Mouse (Mus musculus) gastrocnemius, adult 8-10 months (tissue): ENCODE measurements at regions not wholly inside any gene's neighbourhood (a gene's known extent, or its start where the extent isn't known, plus 50 kb on each side); places are given as distances from the start of the nearest gene placed in this dataset.

Experiments used
- DNase-seq, 2 experiments: peaks; one replicate each; pipeline ENCODE4 v3.0.0; 2022; ENCODE audit warnings: low spot score in 2 of 2

DNA sequence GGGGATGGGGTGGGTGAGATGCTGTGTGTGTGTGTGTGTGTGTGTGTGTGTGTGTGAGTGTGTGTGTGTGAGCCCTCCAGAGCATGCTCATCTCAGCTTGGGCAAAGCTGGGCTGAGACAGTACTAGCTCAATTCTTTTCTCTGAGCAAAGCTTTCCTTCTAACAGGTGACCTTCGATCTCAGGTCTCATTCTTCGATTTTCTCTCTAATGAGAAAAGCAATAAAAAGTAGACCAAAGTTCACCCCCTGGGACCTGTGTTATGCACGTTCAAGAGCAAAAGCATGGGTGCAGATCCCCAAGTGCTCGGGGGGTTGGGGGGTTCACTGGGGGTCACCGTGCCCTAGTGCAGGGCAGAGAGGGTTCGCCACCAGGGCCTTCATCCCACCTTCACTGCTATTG lies 103.1 kb upstream of the Slc22a12 start:
- no peak for DNase-seq

DNA sequence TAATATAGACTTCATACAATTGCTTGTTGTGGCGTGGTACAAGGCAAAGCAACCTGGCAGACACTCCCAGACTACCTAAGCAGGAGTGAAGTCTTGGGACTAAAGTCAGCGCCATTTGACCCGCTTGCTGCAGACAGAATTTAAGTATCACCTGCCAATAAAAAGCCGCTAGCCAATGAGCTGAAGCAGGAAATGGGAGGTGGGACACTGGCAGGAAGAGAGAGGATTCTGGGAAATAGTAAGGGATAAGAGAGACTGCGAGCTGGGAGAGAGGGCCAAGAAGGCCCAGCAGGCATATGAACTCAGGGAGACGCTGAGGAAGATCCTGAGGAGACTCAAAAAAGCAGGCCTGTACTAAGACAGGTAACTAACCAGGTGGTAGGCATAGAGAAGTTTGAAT lies 102.0 kb upstream of the Slc22a12 start:
- no peak for DNase-seq

DNA sequence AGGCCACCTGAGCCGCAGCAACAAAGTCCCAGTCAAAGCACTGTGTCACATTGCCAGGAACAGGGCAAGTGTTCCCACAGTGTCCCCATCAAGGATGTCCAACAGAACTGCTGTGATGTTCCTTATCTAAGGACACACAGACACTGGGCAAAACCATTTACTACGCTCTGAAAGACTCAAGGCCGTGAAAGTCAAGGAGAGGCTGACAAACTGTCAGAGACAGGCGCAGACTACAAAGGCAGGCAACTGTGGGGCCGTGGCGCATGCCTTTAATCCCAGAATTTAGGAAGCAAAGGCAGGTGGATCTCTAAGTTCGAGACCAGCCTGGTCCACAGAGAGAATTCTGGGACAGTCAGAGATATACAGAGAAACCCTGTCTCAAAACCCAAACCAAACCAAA lies 96.8 kb upstream of the Slc22a12 start:
- no peak for DNase-seq

DNA sequence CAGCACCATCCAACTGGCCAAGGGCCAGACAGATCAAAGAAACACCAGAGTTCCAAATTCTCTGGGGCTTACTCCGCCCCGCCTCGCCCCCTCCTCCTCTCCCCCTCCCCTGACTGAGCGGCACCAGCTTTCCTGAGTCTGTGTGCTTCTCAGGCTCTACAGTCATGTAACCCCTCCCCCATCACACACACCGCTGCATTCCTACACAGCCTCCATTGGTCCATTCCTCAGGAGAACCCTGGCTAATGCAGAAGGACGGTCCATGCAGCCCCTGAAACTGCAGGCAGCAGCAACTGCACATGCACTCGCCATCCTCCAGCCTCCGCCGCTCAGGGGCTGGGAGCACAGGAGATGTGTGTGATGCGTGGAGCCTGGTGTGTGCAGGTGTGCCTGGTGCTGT lies 90.6 kb upstream of the Slc22a12 start:
- no peak for DNase-seq

DNA sequence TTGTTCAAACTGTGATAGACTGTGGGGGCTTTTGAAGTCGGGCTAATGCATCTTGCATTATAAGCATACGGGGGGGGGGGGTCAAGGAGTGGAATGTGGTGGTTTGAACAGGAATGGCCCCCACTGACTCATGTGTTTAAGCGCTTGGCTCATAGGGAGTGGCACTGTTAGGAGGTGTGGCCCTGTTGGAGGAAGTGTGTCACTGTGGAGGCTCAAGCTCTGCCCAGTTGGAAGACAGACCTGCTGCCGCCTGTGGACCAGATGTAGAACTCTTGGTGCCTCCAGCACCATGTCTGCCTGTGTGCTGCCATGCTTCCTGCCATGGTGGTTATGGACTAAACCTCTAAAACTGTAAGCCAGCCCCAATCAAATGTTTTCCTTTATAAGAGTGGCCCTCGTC lies 89.0 kb upstream of the Slc22a12 start:
- no peak for DNase-seq

DNA sequence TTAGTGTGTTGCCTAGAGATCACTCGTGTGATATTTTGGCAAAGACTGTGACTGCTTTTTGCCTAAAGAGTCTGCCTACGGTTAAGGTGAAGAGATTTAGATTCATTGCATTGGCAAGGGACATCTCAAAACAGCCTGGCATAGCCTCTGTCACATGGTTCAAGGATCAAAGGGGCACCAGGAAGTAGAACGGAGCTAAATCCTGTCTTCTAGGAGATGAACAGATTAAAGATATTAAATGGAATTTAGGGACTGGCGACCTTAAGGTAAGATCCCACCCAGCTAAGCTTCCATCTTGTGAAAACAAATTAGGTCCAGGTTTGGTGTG lies 87.7 kb upstream of the Slc22a12 start:
- DNase-seq: no peak

DNA sequence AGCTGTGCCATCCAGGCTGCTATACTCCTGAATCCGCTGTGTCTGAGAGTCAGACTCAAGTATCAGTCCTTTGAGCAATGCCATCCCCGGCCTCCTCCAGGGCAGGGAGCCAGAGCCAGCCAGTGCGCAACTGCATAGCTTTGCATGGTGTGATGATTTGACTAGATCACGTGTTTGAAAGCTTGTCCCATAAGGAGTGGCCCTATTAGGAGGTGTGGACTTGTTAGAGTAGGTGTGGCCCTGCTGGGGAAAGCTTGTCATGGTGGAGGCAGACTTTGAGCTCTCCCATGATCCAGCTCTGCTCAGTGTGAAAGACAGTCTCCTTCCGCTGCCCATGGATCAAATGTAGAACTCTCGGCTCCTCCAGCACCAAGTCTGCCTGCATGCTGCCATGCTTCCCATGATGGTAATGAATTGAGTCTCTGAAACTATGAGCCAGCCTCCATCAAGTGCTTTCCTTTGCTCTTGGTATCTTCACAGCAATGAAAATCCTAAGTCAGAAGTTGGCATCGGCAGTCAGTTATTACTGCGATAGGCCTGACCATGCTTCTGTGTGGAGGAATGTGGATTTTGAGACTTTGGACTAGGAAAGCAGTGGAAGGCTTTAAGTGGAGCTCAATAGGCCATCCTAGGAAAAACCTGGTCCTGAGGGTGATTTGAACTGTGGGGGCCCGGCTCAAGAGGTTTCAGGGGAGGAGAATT lies 87.2 kb upstream of the Slc22a12 start:
- DNase-seq: no peak

DNA sequence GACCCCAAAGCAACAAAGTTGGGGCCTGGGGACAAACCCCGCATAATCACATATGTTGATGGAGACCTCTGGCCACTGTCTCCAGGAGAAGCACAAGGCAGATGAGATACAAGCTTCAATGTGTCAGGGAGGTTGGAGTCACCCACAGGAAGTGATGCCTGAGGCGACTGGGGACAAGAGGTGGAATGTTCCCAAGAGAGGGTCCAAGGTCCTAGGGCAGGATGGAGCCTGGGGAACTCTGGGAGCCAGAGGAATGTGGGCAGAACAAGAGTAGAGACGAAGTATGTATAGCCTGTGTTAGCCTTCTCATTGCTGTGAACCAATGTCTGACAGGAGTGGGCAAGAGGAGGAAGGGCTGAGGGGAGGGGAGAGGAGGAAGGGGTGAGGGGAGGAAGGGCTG lies 82.7 kb upstream of the Slc22a12 start:
- no peak for DNase-seq

DNA sequence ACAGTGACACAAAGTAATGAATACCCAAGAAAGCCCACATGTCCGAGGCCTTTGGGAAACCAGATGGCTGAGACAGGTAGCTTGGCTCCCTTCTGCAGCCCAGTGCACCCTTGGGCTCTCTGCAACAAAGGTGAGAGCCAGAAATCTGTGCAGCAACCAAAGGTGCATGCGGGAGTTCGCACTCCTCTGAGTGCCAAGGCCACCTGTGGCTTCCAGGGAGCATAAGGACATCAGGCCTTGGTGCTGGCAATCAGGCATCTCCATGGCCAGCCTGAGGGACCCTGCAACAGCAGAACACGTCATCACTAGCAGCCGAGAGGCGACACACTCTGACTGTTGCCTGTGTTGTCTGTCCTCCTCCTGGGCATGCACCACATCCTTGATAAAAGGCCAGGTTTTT lies 78.2 kb upstream of the Slc22a12 start:
- DNase-seq: no peak

DNA sequence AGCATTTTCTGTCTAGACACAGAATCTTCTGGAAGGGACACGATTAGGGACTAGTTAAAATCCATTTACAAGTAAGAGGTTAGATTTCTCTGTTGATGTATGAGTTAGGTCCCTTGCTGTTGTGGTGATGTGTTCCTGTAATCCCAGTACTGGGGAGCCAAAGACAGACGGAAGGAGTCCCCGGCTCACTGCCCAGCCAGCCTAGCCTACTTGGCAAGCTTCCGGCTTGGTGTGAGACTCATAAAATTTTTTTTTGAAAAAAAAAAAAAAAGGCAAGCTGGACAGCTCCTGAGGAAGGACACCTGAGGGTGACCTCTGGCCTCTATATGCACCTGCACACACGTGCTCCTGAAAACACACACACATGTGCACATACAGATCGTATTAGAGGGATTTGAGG lies 76.7 kb upstream of the Slc22a12 start:
- no peak for DNase-seq

DNA sequence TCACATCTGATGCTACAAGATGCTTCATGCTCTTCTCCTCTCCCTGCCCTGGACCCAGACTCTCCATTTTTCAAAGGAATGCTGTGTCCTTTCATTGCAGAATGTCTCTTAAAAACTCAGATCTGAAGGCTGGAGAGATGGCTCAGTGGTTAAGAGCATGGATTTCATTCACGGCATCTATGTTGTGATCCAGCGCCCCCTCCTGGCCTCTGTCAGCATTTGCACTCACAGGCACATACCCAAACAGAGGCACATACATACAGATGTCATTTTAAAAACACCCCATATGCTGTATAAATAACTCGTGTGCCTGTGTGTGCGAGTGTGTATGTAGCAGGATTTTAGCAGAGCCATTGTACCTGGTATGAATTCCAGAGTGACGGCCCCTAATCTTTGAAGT lies 73.8 kb upstream of the Slc22a12 start:
- no peak for DNase-seq

DNA sequence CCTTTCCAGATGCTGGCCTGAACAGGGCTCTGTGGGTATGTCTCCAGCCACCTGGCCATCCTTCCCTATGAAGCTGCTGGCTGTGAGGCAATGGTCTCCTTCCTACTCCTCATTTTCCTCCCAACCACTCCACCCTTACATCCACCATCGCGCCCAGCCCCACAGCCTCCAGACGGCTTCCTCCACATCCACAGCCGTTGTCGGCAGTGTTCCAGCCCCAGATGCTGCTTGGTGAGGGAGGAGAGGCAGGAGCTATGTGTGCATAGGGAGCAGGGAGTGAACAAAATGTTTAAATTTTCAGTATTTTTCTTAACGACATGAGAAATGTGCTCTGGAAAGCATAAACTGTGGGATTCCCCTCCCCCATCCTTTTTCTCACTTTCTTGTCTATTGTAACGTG lies 69.6 kb upstream of the Slc22a12 start:
- no peak for DNase-seq

DNA sequence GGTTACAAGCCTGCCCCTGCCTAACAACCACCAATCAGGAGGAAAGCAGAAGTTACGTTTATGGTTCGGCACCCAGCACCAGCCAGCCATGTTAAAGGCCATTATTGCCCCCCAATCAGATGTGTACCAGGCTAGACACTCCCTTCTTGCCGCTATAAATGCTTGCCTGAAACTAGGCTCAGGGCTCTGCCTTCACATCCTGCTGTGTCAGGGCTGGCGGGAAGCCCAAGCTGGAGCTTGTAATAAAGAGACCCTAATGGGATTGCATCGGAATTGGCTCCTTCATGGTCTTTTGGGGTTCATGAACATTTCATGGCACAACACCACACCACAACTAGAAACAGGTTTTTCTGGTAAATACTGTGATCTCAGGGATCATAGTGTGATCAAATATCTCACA lies 69.1 kb upstream of the Slc22a12 start:
- no peak for DNase-seq

DNA sequence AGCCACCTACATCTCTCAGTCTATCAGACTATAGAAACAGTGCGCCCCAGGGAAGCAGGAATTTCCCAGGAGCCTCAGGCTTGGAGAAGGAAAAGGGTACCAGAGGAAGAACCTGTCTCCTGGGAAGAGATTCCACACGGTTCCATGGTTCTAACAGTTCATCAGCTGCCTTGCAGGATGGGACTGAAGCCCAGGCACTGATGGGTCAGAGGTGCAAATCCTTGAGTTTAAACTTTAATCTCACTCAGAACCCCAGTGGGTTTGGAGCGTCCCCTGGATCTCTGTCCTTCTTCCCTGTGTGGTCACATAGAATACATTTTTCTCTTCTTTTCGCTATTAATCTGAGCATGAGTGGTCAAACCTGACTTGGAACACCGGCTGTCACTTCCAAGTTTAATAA lies 67.9 kb upstream of the Slc22a12 start:
- no peak for DNase-seq

DNA sequence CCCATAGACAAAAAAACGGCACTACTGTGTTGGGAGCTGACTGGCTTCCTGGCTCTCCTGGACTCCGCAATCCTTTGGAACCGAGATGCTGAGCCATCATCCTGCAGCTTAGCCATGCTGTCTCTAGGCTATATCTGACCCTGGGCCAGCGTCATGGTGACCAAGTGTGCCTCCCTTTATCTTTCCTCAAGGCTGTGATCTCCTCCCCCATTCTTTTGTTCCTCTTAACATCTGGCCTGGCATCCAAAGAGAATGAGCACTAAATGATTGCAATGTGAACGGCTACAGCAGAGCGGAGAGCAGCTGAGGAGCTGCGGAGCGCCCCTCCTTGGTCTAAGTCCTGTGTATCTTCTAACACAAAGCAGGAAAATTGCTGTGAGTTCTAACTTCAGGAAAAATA lies 67.2 kb upstream of the Slc22a12 start:
- DNase-seq: no peak

DNA sequence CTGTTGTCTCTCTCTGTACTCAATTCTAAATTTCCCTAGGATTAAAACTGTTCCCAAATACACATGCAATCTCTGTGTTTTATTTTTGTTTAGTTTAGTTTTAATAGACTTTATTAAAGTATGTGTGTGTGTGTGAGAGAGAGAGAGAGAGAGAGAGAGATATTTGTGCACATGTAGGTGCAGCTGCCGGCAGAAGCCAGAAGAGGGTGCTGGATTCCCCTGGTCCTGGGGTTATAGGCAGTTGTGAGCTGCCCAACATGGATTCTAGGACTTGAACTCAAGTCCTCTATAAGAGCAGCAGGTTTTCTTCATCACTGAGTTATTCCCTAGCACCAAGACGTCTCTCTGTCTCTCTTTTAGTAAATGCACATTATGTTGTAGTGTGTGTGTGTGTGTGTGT lies 64.7 kb upstream of the Slc22a12 start:
- DNase-seq: no peak

DNA sequence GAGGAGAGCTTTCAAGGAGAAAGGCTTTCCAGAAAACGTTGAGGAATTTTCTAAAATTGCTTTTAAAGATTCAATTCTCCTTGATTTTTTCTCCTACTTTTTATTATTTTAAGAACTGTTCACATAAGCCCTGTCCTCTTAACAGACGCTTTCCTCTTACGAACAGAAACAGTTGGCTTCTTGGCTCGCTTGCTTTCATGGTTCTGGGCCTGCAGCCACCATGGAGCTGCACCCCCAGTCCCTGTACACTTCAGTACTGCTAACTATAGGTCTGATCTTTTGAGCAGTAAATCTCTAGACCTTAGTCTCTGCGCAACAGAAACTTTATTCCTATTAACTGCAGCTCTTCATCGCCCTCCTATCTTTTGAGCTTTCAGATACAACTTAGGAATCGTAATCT lies 63.8 kb upstream of the Slc22a12 start:
- DNase-seq: no peak

DNA sequence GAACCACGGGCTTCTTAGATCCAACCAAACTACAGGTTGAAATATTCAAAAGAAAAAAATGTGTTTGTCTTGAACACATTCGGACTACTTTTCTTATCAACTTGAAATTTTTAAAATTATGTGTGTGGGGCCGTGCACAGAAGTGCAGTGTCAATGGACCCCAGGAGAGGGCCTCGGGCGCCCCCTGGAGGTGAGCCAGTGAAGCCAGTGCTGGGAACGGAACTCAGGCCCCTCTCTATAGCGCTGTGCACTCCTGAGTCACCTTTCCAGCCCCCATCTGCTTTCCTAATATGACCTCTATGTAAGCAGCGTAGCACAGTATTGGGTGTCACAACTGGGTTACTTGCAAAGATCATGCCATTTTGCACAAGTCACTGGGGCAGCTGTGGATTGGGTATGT lies 61.9 kb upstream of the Slc22a12 start:
- no peak for DNase-seq

DNA sequence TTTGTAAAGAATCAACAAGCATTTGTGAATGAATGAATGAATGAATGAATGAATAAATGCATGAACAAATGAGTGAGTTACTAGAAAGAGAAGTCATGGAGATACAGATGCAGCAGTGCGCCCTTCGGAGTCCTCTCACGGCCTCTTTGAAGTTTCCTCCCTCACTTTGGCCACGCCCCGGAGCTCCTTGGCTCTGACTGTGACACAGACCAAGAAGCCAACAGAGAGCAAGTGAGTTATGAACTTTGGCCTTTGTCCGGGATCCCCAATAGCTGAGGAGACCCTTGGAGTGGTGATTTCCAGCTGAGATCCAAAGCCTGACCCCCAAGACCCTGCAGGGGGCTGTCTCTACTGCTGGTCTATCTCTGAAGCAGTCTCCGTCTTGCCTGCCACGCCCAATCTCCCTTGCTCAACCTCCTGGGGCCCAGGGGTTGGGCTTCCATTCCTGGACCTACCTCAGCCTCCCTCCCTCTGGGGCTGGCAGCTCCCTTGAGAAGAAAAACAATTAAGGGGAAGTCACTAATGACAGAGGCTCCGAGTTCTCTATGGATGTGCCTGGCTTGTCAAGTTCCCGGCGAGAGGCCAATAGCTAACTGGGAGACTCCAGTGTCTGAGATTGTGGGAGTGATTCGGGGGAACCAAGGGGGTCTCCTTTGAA lies 58.2 kb upstream of the Slc22a12 start:
- DNase-seq: no peak

DNA sequence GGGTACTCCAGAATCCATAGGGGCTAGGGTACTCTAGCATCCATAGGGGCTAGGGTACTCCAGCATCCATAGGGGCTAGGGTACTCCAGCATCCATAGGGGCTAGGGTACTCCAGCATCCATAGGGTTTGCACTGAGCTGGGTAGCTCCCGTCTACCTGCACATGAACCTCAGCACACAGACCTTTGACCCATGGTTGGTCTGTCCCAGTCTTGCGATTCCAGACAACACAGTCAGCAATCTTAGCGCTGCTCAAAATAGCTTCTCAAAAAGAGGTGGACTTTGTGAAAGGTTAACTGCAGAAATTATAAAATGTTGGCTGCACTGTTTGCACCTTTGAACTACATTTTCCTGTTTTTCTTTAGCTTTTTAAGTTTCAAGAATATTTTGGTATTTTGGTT lies 56.4 kb upstream of the Slc22a12 start:
- DNase-seq: no peak

DNA sequence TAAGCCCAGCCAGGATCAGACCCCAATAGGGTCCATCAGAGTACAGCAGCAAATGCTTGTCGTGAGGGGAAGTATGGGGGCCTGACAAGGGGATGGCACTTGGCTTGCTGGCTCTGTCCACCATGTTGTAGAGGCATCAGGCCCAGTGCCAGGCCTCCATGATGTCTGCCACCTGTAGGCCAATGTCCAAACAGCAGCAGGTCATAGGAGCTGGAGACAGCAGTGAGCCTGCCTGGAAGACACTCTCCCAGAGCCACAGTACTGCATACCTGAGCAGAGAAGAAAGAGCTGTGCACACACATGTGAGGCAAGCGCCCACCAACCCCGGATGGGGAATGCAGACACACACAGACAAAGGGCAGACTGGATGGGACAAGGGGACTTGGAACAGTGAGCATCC lies 55.4 kb upstream of the Slc22a12 start:
- DNase-seq: no peak

DNA sequence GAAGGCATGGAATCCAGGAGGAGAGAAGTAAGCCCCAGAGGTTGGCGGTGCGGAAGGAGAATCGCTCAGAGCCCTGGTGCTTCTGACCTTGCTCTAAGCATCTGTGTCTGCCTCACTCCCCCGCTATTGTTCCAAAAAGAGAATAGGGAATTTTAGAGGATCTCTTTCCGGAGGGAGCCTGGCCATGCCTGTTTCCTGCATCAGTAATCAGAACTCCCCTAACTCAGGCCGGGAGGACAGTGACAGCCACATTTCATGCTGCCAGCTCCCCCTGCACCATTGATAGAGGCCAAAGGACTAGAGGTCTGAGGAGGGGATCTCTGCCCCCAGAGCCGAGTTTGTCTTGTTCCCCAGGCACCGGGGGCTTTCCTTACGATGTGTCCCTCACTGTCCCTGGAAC lies 53.0 kb upstream of the Slc22a12 start:
- DNase-seq: no peak
